Mouse (Mus musculus) thymus, adult 2 months (tissue): Measurements from ENCODE around the gene Mrtfb.

ENCODE experiments used
- CTCF ChIP-seq: fragments of 200-500 bp; IDR thresholded peaks from 2 replicates; pipeline ENCODE4 v1.5.1; 2012; ENCODE audit warnings: mild to moderate bottlenecking, control low read depth, low read length, moderate library complexity, borderline replicate concordance; ENCODE audit not compliant: control insufficient read depth, poor library complexity, insufficient read depth; ENCODE audit errors: extremely low read depth
- POLR2A ChIP-seq: fragments of 200-500 bp; IDR thresholded peaks from 2 replicates; pipeline ENCODE4 v1.6.1; 2012; ENCODE audit warnings: mild to moderate bottlenecking, low read length, control low read depth, moderate library complexity; ENCODE audit not compliant: control insufficient read depth, poor library complexity, insufficient read depth; ENCODE audit errors: extremely low read depth

GRCm38 (mm10) chr16:13400375-13400774 is 144.1 kb downstream of the Mrtfb start:
- TF ChIP-seq CTCF (no peak), POLR2A (no peak)
